Mouse (Mus musculus): ENCODE data around the gene Traip. TPM values are rescaled to one million over a fixed set of nuclear protein-coding genes. Genes with fewer than 3 reads are reported as not detected.

Gene Traip
- total RNA-seq (2014; fragmentation: Nextera tagmentation) (11.1 and 19.4 TPM in 2 replicates), total RNA-seq (2017) (24.0 and 29.7 TPM in 2 replicates)

- ATAC-seq (replicated peaks; ENCODE audit: poor library complexity, severe bottlenecking), result peak; percentile 33; the same call in 1 of the 2 replicates
These were observed at the start of gene Traip for GRCm38 (mm10) chr9:107949922-107950235. Gene Traip (plus strand): TSS chr9:107950136.

- ATAC-seq (replicated peaks; ENCODE audit: poor library complexity, severe bottlenecking), result peak; percentile 61
These were observed 48.9 kb upstream of the Traip start for GRCm38 (mm10) chr9:107900840-107901626.

GRCm38 (mm10) chr9:107901627-107901914 is 48.4 kb upstream of the Traip start:
- ATAC-seq (replicated peaks; ENCODE audit: poor library complexity, severe bottlenecking), result no peak

GRCm38 (mm10) chr9:107904726-107905125 is 45.2 kb upstream of the Traip start:
- ATAC-seq (replicated peaks; ENCODE audit: poor library complexity, severe bottlenecking), result peak; percentile 74

GRCm38 (mm10) chr9:107906252-107906966 is 43.5 kb upstream of the Traip start, which contains the start of gene Mst1r:
Gene Mst1r (plus strand): TSS chr9:107906873.
- ATAC-seq (replicated peaks; ENCODE audit: poor library complexity, severe bottlenecking), result peak; percentile 36

- no peak for ATAC-seq (replicated peaks; ENCODE audit: poor library complexity, severe bottlenecking)
These were observed 42.8 kb upstream of the Traip start for GRCm38 (mm10) chr9:107906967-107907800.

- ATAC-seq (replicated peaks; ENCODE audit: poor library complexity, severe bottlenecking), result no peak
These were observed 42.2 kb upstream of the Traip start for GRCm38 (mm10) chr9:107907801-107908120.

- peak; percentile 64 for ATAC-seq (replicated peaks; ENCODE audit: poor library complexity, severe bottlenecking)
These were observed 41.4 kb upstream of the Traip start for GRCm38 (mm10) chr9:107908410-107909158.

GRCm38 (mm10) chr9:107910025-107910769 is 39.7 kb upstream of the Traip start:
- ATAC-seq (replicated peaks; ENCODE audit: poor library complexity, severe bottlenecking), result no peak

GRCm38 (mm10) chr9:107914764-107915420 is 35.0 kb upstream of the Traip start:
- no peak for ATAC-seq (replicated peaks; ENCODE audit: poor library complexity, severe bottlenecking)

- ATAC-seq (replicated peaks; ENCODE audit: poor library complexity, severe bottlenecking), result no peak
These were observed 31.9 kb upstream of the Traip start for GRCm38 (mm10) chr9:107917895-107918608.

GRCm38 (mm10) chr9:107918884-107919283 is 31.1 kb upstream of the Traip start:
- ATAC-seq (replicated peaks; ENCODE audit: poor library complexity, severe bottlenecking), result no peak

GRCm38 (mm10) chr9:107919441-107919840 is 30.5 kb upstream of the Traip start:
- ATAC-seq (replicated peaks; ENCODE audit: poor library complexity, severe bottlenecking), result no peak

GRCm38 (mm10) chr9:107923021-107923420 is 26.9 kb upstream of the Traip start:
- ATAC-seq (replicated peaks; ENCODE audit: poor library complexity, severe bottlenecking), result peak; percentile 41; the same call in 1 of the 2 replicates

GRCm38 (mm10) chr9:107923956-107924355 is 26.0 kb upstream of the Traip start:
- peak; percentile 84 for ATAC-seq (replicated peaks; ENCODE audit: poor library complexity, severe bottlenecking)

- ATAC-seq (replicated peaks; ENCODE audit: poor library complexity, severe bottlenecking), result no peak
These were observed 24.7 kb upstream of the Traip start for GRCm38 (mm10) chr9:107925251-107925650.

GRCm38 (mm10) chr9:107926920-107927420 is 23.0 kb upstream of the Traip start:
- no peak for ATAC-seq (replicated peaks; ENCODE audit: poor library complexity, severe bottlenecking)

GRCm38 (mm10) chr9:107927749-107928148 is 22.2 kb upstream of the Traip start:
- no peak for ATAC-seq (replicated peaks; ENCODE audit: poor library complexity, severe bottlenecking)
